Mouse (Mus musculus) E14TG2a.4 (cell line): ENCODE results near the gene Rftn2.

Experiments
- CTCF ChIP-seq: conservative IDR thresholded peaks from 2 replicates; pipeline ENCODE4 v1.5.1; 2014; ENCODE audit warnings: low read length
- NANOG ChIP-seq: IDR thresholded peaks from 2 replicates; pipeline ENCODE4 v1.6.1; 2014; ENCODE audit warnings: borderline replicate concordance, low read length, mixed read lengths
- POU5F1 ChIP-seq: IDR thresholded peaks from 2 replicates; pipeline ENCODE4 v1.6.1; 2014; ENCODE audit warnings: low read length, borderline replicate concordance

DNA sequence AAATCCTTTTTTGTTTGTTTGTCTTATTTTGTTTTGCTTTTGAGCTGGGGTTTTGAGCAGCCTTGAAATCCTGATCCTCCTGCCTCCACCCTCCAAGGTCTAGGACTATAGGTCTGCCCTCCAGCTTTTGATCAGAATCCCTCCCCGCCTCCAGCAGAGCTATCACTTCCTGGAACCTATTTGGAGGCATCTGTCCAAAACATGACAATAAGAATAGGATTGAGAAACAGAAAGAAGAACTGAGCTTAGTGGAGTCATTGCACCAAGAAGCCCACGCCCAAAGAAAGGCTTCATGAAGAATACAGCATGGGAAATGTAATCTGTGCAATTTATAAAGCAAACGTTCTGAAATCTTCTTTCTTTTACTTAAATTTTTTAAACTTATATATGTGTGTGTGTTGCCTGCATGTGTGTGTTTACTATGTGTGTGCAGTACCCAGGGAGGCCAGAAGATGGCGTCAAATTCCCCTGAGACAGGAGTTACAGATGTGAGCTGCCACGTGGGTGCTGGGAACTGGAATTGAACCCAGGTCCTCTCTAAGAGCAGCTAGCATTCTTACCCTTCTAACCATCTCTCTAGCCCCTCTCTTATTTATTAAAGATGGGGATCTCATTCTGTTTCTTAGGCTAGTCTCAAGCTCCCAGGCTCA, 46.5 kb downstream of the Rftn2 start:
- peak; percentile 53 for TF ChIP-seq CTCF
- TF ChIP-seq NANOG: no peak
- no peak for TF ChIP-seq POU5F1
